Mouse (Mus musculus) C2C12 (cell line): ENCODE measurements around the gene Lrcol1. TPM values are rescaled to one million over a fixed set of nuclear protein-coding genes. Genes with fewer than 3 reads are reported as not detected.

Experiments used
- H3K27me3 ChIP-seq: one replicate; pipeline ENCODE4 v1.6.1; 2011; ENCODE audit not compliant: control insufficient read depth, insufficient read depth, insufficient read length
- H3K36me3 ChIP-seq: one replicate; pipeline ENCODE4 v1.6.1; 2011; ENCODE audit not compliant: control insufficient read depth, insufficient read depth
- H3K4me3 ChIP-seq: one replicate; pipeline ENCODE4 v1.5.1; 2011; ENCODE audit warnings: mild to moderate bottlenecking, control low read depth; ENCODE audit not compliant: poor library complexity, insufficient read depth, severe bottlenecking
- H3K79me2 ChIP-seq: one replicate; pipeline ENCODE4 v1.6.1; 2011; ENCODE audit not compliant: control insufficient read depth, insufficient read depth
- H3K79me3 ChIP-seq: one replicate; pipeline ENCODE4 v1.6.1; 2011; ENCODE audit warnings: low read depth, control low read depth
- H3ac ChIP-seq: one replicate; pipeline ENCODE3; 2011; ENCODE audit warnings: low read depth; ENCODE audit not compliant: control insufficient read depth, insufficient read length
- CEBPB ChIP-seq: IDR thresholded peaks from one replicate; pipeline ENCODE4 v1.6.1; 2011; ENCODE audit warnings: low read depth, mild to moderate bottlenecking, control low read depth, moderate library complexity
- CTCF ChIP-seq: IDR thresholded peaks from one replicate; pipeline ENCODE4 v1.5.1; 2011; ENCODE audit not compliant: control insufficient read depth, insufficient read depth, insufficient read length
- FOSL1 ChIP-seq: IDR thresholded peaks from one replicate; pipeline ENCODE4 v1.8.0; 2011; ENCODE audit warnings: mild to moderate bottlenecking, low read length; ENCODE audit not compliant: poor library complexity, insufficient read depth, severe bottlenecking
- MAX ChIP-seq: IDR thresholded peaks from one replicate; pipeline ENCODE4 v1.6.1; 2011; ENCODE audit warnings: mild to moderate bottlenecking, control low read depth
- MYOD1 ChIP-seq: IDR thresholded peaks from one replicate; pipeline ENCODE4 v1.6.1; 2011; ENCODE audit warnings: low read depth; ENCODE audit not compliant: control insufficient read depth, insufficient read length
- MYOG ChIP-seq: IDR thresholded peaks from one replicate; pipeline ENCODE4 v1.6.1; 2011; ENCODE audit not compliant: control insufficient read depth, insufficient read length; ENCODE audit errors: extremely low read depth
- USF1 ChIP-seq: IDR thresholded peaks from one replicate; pipeline ENCODE4 v1.6.1; 2011; ENCODE audit warnings: low read depth, mild to moderate bottlenecking, control low read depth, moderate library complexity
- polyA plus RNA-seq: library from polyadenylated mRNA; unstranded; fragments of >200 nt; fragmentation: generic; extraction: Trizol; gene quantifications from one replicate; pipeline ENCODE4 v1.2.1, GENCODE M21; 2012; ENCODE audit warnings: missing spikeins

Gene Lrcol1
- polyA plus RNA-seq, 1 experiment = not detected

DNA sequence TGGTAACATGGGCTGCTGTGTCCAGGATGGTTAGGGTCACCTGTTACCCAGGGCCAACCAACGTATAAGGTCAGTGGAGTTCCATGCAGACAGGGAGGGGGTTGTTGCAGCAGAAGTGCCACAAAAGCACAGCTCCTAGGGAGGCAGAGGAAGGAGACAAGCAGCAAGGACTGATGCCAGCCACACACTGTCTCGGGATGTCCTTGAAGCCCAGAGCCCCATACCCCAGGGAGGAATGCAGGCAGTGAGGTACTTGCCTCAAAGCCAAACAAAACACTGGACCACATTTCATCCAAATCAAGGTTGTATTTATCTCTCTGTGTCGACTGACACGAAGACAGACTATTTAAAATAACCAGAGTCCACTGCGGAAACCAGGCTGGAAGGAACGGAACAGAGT is 16.9 kb downstream of the Lrcol1 start:
- Histone ChIP-seq H3K79me3 (no peaks in the 10 kb centered on the region), H3ac (no peak overlapping the region), H3K4me3 (no peak overlapping the region), H3K27me3 (no peaks in the 10 kb centered on the region), H3K79me2 (no peaks in the 10 kb centered on the region), H3K36me3 (no peaks in the 10 kb centered on the region)
- TF ChIP-seq MAX = no peak
- no peak for TF ChIP-seq MYOD1
- TF ChIP-seq CTCF = no peak
- no peak for TF ChIP-seq MYOG
- TF ChIP-seq FOSL1 = no peak
- no peak for TF ChIP-seq USF1
- TF ChIP-seq CEBPB = no peak

DNA sequence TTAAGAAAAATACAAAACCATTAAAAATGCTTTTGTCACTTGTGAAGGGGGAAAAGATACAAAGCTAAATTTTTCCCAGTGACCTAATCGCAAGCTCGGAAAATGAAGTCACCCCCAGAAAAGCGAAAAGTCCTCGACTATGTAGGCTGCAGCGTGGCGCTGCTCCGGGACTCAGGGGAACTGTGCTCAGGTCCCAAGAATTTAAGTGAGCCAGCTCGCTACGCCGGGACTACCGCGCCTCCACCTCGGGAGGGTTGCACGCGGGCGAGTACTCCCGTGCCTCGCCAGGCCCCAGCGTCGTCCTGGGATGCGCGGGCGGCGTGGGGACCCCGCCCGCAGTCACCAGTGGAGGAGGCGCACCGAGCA is 18.3 kb downstream of the Lrcol1 start:
- H3K27me3 ChIP-seq = no peaks in the 10 kb centered on the region
- H3ac ChIP-seq = no peak overlapping the region
- no peaks in the 10 kb centered on the region for H3K79me3 ChIP-seq
- H3K79me2 ChIP-seq = no peaks in the 10 kb centered on the region
- no peaks in the 10 kb centered on the region for H3K36me3 ChIP-seq
- TF ChIP-seq CEBPB = no peak
- TF ChIP-seq MYOG = no peak
- TF ChIP-seq CTCF = no peak
- TF ChIP-seq MAX = no peak
- no peak for TF ChIP-seq FOSL1
- no peak for TF ChIP-seq MYOD1
- no peak for TF ChIP-seq USF1
- H3K4me3 ChIP-seq = no peak overlapping the region

DNA sequence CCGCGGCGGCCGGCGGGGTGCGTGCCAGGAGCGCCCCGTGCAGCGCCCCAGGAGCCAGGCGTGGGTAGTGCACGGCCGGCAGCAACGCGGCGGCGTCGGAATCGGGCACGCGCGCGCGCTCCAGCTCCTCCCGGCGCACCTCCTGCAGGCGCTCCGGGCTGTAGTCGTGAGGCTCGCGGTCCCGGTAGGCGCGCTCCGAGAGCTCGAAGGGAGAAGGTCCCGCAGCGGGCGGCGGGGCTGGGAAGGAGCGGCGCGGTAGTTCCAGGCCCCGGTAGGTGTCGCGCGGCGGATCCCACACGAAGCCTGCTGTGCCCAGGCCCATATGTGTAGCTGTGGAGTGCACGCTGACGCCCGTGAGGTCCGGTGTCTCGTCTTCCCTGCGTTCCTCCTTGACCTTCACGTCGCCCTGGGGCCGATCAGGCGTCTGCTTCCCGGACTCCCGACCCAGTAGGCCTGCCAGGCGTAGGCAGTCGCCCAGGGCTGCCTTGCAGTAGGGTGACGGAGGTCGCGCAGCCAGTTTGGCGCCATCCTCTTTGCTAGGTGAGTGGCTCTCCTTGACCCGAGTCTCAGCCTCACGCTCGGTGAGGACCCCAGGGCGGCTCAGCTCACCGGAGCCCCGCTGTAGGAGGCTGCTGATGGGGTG is 18.8 kb downstream of the Lrcol1 start:
- Histone ChIP-seq H3K36me3 (no peaks in the 10 kb centered on the region), H3K79me2 (no peaks in the 10 kb centered on the region), H3K27me3 (no peaks in the 10 kb centered on the region), H3ac (no peak overlapping the region), H3K79me3 (no peaks in the 10 kb centered on the region), H3K4me3 (no peak overlapping the region)
- no peak for TF ChIP-seq MYOG

DNA sequence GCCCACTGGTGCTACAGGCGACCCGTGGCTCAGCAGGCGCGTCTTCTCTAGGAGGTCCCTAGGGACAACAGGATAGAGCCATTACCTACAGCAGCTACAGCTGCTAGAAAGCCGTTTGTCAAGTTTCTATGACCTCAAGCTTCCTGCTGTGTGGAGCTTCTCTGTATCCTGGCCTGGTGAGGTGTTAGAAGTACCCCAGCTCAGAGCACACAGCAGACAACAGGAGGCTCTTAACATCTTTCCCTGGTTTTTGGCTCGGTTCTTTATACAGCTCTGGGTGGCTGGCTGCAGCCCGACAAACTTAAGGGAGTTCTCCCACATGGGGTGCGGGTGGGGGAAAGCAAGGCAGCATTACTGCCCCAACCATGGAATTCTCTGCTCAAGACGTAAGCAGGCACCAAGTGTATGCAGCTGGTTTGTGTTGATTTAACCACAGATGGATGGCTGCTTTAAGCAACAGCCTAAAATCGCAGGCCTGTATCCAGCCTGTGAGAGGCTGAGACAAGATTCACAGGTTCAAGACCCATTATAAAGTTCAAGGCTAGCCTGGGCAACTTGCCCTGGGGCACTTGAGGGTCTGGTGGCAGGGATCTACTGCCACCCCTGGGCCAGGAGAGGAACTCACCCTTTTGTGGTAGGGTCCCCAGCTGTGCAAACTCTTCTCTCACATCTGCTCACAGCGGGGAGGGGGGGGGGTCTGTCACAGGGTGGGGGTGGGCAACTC is 19.5 kb downstream of the Lrcol1 start:
- Histone ChIP-seq H3ac (no peak overlapping the region), H3K36me3 (no peaks in the 10 kb centered on the region), H3K79me2 (no peaks in the 10 kb centered on the region), H3K4me3 (no peak overlapping the region), H3K79me3 (no peaks in the 10 kb centered on the region), H3K27me3 (no peaks in the 10 kb centered on the region)
- TF ChIP-seq MAX = no peak

DNA sequence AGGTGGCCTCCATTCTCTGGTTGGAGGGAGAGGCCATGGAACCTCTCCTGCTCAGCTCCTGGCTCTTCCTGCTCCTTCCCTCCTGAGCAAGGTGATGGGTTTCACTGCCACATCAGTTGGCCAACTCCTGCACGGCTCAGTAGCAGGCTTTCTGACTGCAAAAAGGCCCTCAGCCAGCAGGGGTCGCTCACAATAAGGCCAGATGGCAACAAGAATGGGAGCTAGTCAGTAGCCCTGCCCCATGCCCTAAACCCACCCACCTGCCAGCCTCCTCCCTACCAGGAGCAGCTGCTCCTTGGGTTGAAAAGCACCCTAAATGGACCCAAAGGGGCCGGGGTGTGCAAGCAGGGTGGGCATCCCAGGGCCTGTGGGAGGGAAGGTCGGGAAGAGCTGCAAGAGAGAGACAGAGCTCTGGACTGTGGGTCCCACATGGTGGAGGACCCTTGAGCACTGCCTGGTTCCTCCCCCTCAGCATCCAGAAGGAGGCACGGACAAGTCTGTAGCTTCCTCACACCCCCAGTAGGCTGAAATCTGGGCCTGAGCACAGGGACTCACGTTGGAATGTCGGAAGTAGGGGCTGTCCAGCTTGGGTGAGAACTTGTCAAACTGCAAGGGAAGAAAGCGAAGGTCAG is 32.4 kb downstream of the Lrcol1 start:
- Histone ChIP-seq H3K4me3 (no peak overlapping the region), H3K36me3 (no peaks in the 10 kb centered on the region), H3ac (no peak overlapping the region), H3K27me3 (no peaks in the 10 kb centered on the region), H3K79me3 (no peaks in the 10 kb centered on the region), H3K79me2 (no peaks in the 10 kb centered on the region)
- TF ChIP-seq MAX (no peak), CTCF (no peak)

DNA sequence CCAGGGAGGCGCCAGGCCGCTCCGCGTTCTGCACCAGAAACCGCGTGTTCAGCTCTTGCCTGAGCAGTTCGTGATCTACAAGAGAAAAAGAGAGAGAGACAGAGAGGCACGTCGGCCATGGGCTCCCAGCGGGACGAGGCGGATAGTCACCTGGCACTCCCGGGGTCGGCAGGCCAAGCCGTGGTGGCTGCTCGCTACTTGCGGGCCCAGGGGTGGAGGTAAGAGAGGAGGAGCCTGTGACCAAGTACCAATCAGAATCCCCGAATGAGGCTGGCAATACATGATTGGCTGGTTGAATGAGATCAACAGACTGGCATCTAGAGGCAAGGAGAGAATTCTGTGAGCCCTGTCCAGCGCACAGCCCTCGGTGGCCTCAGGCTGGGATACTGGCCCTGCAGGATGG is 33.7 kb downstream of the Lrcol1 start:
- H3K79me2 ChIP-seq = no peaks in the 10 kb centered on the region
- H3K36me3 ChIP-seq = no peaks in the 10 kb centered on the region
- no peaks in the 10 kb centered on the region for H3K27me3 ChIP-seq
- H3K4me3 ChIP-seq = no peak overlapping the region
- no peak overlapping the region for H3ac ChIP-seq
- H3K79me3 ChIP-seq = no peaks in the 10 kb centered on the region
- no peak for TF ChIP-seq CTCF

DNA sequence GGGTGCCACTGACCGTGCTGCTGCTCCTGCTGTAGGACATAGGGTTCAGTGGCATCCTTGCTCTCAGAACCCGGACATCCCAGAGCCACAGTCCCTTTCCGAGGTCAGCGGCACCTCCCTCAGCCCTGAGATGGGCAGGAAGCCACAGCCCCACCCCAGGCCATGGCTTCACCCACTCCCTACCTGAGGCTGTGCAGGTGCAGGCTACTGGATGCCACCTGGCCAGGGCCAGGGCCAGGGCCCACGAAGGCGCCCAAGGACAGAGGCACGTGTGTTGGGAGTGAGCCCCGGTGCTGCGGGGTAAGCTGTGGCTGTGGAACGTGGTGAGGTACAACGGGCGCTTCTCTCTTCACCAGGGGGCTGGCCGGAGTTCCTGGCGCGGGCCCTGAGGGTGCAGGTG is 34.6 kb downstream of the Lrcol1 start:
- no peak overlapping the region for H3K4me3 ChIP-seq
- TF ChIP-seq MAX = no peak
- TF ChIP-seq MYOG = no peak
- H3K36me3 ChIP-seq = no peaks in the 10 kb centered on the region
- H3K27me3 ChIP-seq = no peaks in the 10 kb centered on the region
- no peaks in the 10 kb centered on the region for H3K79me3 ChIP-seq
- no peak overlapping the region for H3ac ChIP-seq
- no peaks in the 10 kb centered on the region for H3K79me2 ChIP-seq
